Mouse (Mus musculus) thymus, adult 2 months (tissue): ENCODE data around the gene Zbtb7a.

Experiments
- CTCF ChIP-seq: fragments of 200-500 bp; IDR thresholded peaks from 2 replicates; pipeline ENCODE4 v1.5.1; 2012; ENCODE audit warnings: mild to moderate bottlenecking, control low read depth, low read length, moderate library complexity, borderline replicate concordance; ENCODE audit not compliant: control insufficient read depth, poor library complexity, insufficient read depth; ENCODE audit errors: extremely low read depth
- POLR2A ChIP-seq: fragments of 200-500 bp; IDR thresholded peaks from 2 replicates; pipeline ENCODE4 v1.6.1; 2012; ENCODE audit warnings: mild to moderate bottlenecking, low read length, control low read depth, moderate library complexity; ENCODE audit not compliant: control insufficient read depth, poor library complexity, insufficient read depth; ENCODE audit errors: extremely low read depth

GRCm38 (mm10) chr10:81195300-81195699 lies 60.3 kb downstream of the Zbtb7a start:
- no peak for TF ChIP-seq POLR2A
- TF ChIP-seq CTCF, result no peak
